In genomic region chr7:111191674-111192073, GRCm38 (mm10) we compare ENCODE assay signal across 8 mouse cellular contexts.
DNase-seq lines count a peak whose midpoint lies in the region; ATAC-seq and TF ChIP-seq lines count a peak whose summit lies in the region.

No protein-coding gene starts in this region.

- no peaks in the 10 kb centered on the region for H3K36me3 ChIP-seq in liver, adult 2 months (ENCODE audit: control insufficient read depth, insufficient read depth, low read length)
- H3K36me3 ChIP-seq in liver, embryonic 12.5 days: no peaks in the 10 kb centered on the region
- no peaks in the 10 kb centered on the region for H3K36me3 ChIP-seq in heart, embryonic 12.5 days

- H3K4me1 ChIP-seq in liver, adult 2 months (ENCODE audit: control insufficient read depth, insufficient read depth, low read length): no peaks in the 10 kb centered on the region
- H3K4me1 ChIP-seq in liver, embryonic 12.5 days: no peaks in the 10 kb centered on the region
- peaks cover 5% of the 10 kb centered on the region; the same call in 1 of the 2 replicates for H3K4me1 ChIP-seq in heart, embryonic 12.5 days (replicated peaks)

- no peaks in the 10 kb centered on the region for H3K9me3 ChIP-seq in liver, embryonic 12.5 days (replicated peaks)
- H3K9me3 ChIP-seq in heart, embryonic 12.5 days (replicated peaks): no peaks in the 10 kb centered on the region

- no peak overlapping the region for H3K9ac ChIP-seq in liver, adult 2 months (ENCODE audit: low read depth, low read length)
- H3K9ac ChIP-seq in liver, embryonic 12.5 days: no peak overlapping the region
- H3K9ac ChIP-seq in heart, embryonic 12.5 days: no peak overlapping the region

- ATAC-seq in liver, embryonic 12.5 days: no peak
- peak; percentile 59; the same call in 1 of the 2 replicates for ATAC-seq in heart, embryonic 12.5 days (ENCODE audit: insufficient number of reproducible peaks, low FRiP score)
- ATAC-seq in CD4-positive, CD25-positive, alpha-beta regulatory T cell, adult 4 months: no peak
- ATAC-seq in megakaryocyte progenitor cell, adult 5-6 weeks (replicated peaks; ENCODE audit: poor library complexity): no peak

- WGBS in liver, adult 2 months: 73% methylated on average over 4 of the region's 4 CpGs
- 53% methylated on average over 4 of the region's 4 CpGs for WGBS in liver, embryonic 12.5 days (ENCODE audit: insufficient replicate concordance)
- 43% methylated on average over 4 of the region's 4 CpGs for WGBS in heart, embryonic 12.5 days

- DNase-seq in liver, adult 2 months (ENCODE audit: extremely low read depth, low read depth, low spot score): peak; percentile 9
- DNase-seq in brain, embryonic 14.5 days (ENCODE audit: low read depth): peak; percentile 88
- peak; percentile 65 for DNase-seq in kidney, postnatal 14 days
- DNase-seq in layer of hippocampus, postnatal 25 days (ENCODE audit: extremely low spot score in 1 of 2, low spot score in 1 of 2): no peak

- no peak for TF ChIP-seq POLR2A in liver, adult 2 months (IDR thresholded peaks at IDR 0.05; ENCODE audit: extremely low read depth, insufficient read depth, low read length)
- TF ChIP-seq POLR2A in brain, embryonic 14.5 days (IDR thresholded peaks at IDR 0.05; ENCODE audit: borderline replicate concordance, extremely low read depth, insufficient read depth, insufficient read length, poor library complexity, severe bottlenecking): no peak

- no peaks in the 10 kb centered on the region for H3K79me2 ChIP-seq in liver, adult 2 months (ENCODE audit: control insufficient read depth, insufficient read depth, low read length)

- no peak overlapping the region for H3K27ac ChIP-seq in liver, adult 2 months (replicated peaks; ENCODE audit: insufficient read depth, low read depth, low read length)
- no peak overlapping the region for H3K27ac ChIP-seq in liver, embryonic 12.5 days
- no peak overlapping the region for H3K27ac ChIP-seq in heart, embryonic 12.5 days (ENCODE audit: poor library complexity, severe bottlenecking)

- no peak overlapping the region for H3K4me2 ChIP-seq in liver, embryonic 12.5 days
- H3K4me2 ChIP-seq in heart, embryonic 12.5 days: no peak overlapping the region

- no peaks in the 10 kb centered on the region for H3K27me3 ChIP-seq in liver, adult 2 months (ENCODE audit: control insufficient read depth, insufficient read depth, low read length)
- no peaks in the 10 kb centered on the region; the same call in 1 of the 2 replicates for H3K27me3 ChIP-seq in liver, embryonic 12.5 days (replicated peaks)
- no peaks in the 10 kb centered on the region for H3K27me3 ChIP-seq in heart, embryonic 12.5 days (replicated peaks)

- no peak for TF ChIP-seq CTCF in liver, adult 2 months (IDR thresholded peaks at IDR 0.05; ENCODE audit: low read depth, low read length)
- TF ChIP-seq CTCF in brain, embryonic 14.5 days (IDR thresholded peaks at IDR 0.05; ENCODE audit: borderline replicate concordance, extremely low read depth, insufficient read depth, insufficient read length): no peak

- no peak overlapping the region for H3K4me3 ChIP-seq in liver, adult 2 months (ENCODE audit: insufficient read depth, low read depth, low read length)
- no peak overlapping the region for H3K4me3 ChIP-seq in liver, embryonic 12.5 days
- H3K4me3 ChIP-seq in heart, embryonic 12.5 days: no peak overlapping the region

Comparison
In these comparisons a context has a peak if more than half of its experiments do, and no peak if none do; other contexts are left out.
1. DNase-seq: peak in liver, adult 2 months (single experiment), brain, embryonic 14.5 days (single experiment) and kidney, postnatal 14 days (single experiment); none in layer of hippocampus, postnatal 25 days (0 of 2).